Mouse (Mus musculus) myocyte (in vitro differentiated cells): ENCODE measurements around the gene Uqcrc1. TPM values are rescaled to one million over a fixed set of nuclear protein-coding genes. Genes with fewer than 3 reads are reported as not detected.

Source experiments
- H3K27me3 ChIP-seq: one replicate; pipeline ENCODE4 v1.6.1; 2011; ENCODE audit not compliant: control insufficient read depth, insufficient read depth, insufficient read length
- H3K36me3 ChIP-seq: one replicate; pipeline ENCODE4 v1.6.1; 2011; ENCODE audit not compliant: control insufficient read depth, insufficient read depth
- H3K4me2 ChIP-seq: one replicate; pipeline ENCODE4 v1.6.1; 2011; ENCODE audit warnings: low read depth, control low read depth
- H3K4me3 ChIP-seq: one replicate; pipeline ENCODE4 v1.5.1; 2011; ENCODE audit warnings: mild to moderate bottlenecking, control low read depth, moderate library complexity
- H3K79me2 ChIP-seq: one replicate; pipeline ENCODE4 v1.6.1; 2011; ENCODE audit not compliant: control insufficient read depth, insufficient read depth
- H3ac ChIP-seq: one replicate; pipeline ENCODE4 v1.6.1; 2011; ENCODE audit not compliant: control insufficient read depth, insufficient read length
- CEBPB ChIP-seq: IDR thresholded peaks from 2 replicates; pipeline ENCODE4 v1.6.1; 2011; ENCODE audit warnings: mild to moderate bottlenecking, moderate library complexity; ENCODE audit not compliant: poor library complexity, insufficient read depth, severe bottlenecking
- E2F4 ChIP-seq: IDR thresholded peaks from one replicate; pipeline ENCODE4 v1.6.1; 2011; ENCODE audit warnings: mild to moderate bottlenecking, control low read depth, moderate library complexity; ENCODE audit not compliant: insufficient read depth
- MAX ChIP-seq: IDR thresholded peaks from one replicate; pipeline ENCODE4 v1.6.1; 2011; ENCODE audit warnings: low read depth, mild to moderate bottlenecking, control low read depth
- MYOD1 ChIP-seq, 3 experiments: IDR thresholded peaks; one replicate each; pipeline ENCODE4 v1.6.1; 2011; ENCODE audit warnings: control low read depth in 2 of 3, low read depth in 2 of 3, mild to moderate bottlenecking in 2 of 3, moderate library complexity in 1 of 3; ENCODE audit not compliant: insufficient read length in 2 of 3, control insufficient read depth in 1 of 3
- MYOG ChIP-seq, 3 experiments: IDR thresholded peaks; one replicate each; pipeline ENCODE4 v1.6.1; 2011; ENCODE audit warnings: control low read depth in 2 of 3, low read depth in 2 of 3, mild to moderate bottlenecking in 2 of 3; ENCODE audit not compliant: insufficient read length in 2 of 3, control insufficient read depth in 1 of 3, insufficient read depth in 1 of 3
- POLR2A ChIP-seq: IDR thresholded peaks from one replicate; pipeline ENCODE4 v1.6.1; 2011; ENCODE audit warnings: low read depth, mild to moderate bottlenecking, control low read depth, moderate library complexity; ENCODE audit not compliant: insufficient read length
- POLR2AphosphoS2 ChIP-seq: IDR thresholded peaks from one replicate; pipeline ENCODE4 v1.6.1; 2011; ENCODE audit warnings: low read depth, control low read depth; ENCODE audit not compliant: insufficient read length
- REST ChIP-seq: IDR thresholded peaks from one replicate; pipeline ENCODE4 v1.6.1; 2011; ENCODE audit warnings: mild to moderate bottlenecking, control low read depth, moderate library complexity; ENCODE audit not compliant: insufficient read depth, insufficient read length
- SRF ChIP-seq: IDR thresholded peaks from one replicate; pipeline ENCODE4 v1.6.1; 2011; ENCODE audit warnings: low read depth; ENCODE audit not compliant: control insufficient read depth, insufficient read length
- TCF12 ChIP-seq: IDR thresholded peaks from one replicate; pipeline ENCODE4 v1.6.1; 2011; ENCODE audit warnings: mild to moderate bottlenecking, control low read depth; ENCODE audit not compliant: poor library complexity, insufficient read depth, severe bottlenecking
- TCF3 ChIP-seq: IDR thresholded peaks from one replicate; pipeline ENCODE4 v1.6.1; 2011; ENCODE audit warnings: low read depth, control low read depth; ENCODE audit not compliant: insufficient read length
- USF1 ChIP-seq: IDR thresholded peaks from one replicate; pipeline ENCODE4 v1.6.1; 2011; ENCODE audit warnings: low read depth, mild to moderate bottlenecking, control low read depth, moderate library complexity
- polyA plus RNA-seq: library from polyadenylated mRNA; unstranded; fragments of >200 nt; fragmentation: generic; extraction: Trizol; gene quantifications from one replicate; pipeline ENCODE4 v1.2.1, GENCODE M21; 2012; ENCODE audit warnings: missing spikeins

Uqcrc1 gene
- polyA plus RNA-seq, result 468 TPM

GRCm38 (mm10) chr9:108936418-108937364 lies at the start of gene Uqcrc1:
Gene Uqcrc1 (plus strand): TSS chr9:108936633.
- TF ChIP-seq TCF3, result no peak
- TF ChIP-seq SRF, result no peak
- TF ChIP-seq POLR2AphosphoS2, result peak; percentile 94
- no peak for TF ChIP-seq TCF12
- TF ChIP-seq MYOD1 (IDR thresholded peaks at IDR 0.05; ENCODE audit: control insufficient read depth in 1 of 3, insufficient read length in 2 of 3, low read depth in 2 of 3), result peak in 1 of 3 experiments; percentile 30
- TF ChIP-seq CEBPB, result no peak
- no peak for TF ChIP-seq E2F4
- no peak for TF ChIP-seq MYOG (IDR thresholded peaks at IDR 0.05; ENCODE audit: control insufficient read depth in 1 of 3, insufficient read depth in 1 of 3, insufficient read length in 2 of 3, low read depth in 2 of 3)
- no peak for TF ChIP-seq MAX
- peak; percentile 99 for TF ChIP-seq POLR2A
- TF ChIP-seq USF1, result no peak
- TF ChIP-seq REST, result no peak
- peaks cover 22% of the 10 kb centered on the region for H3K36me3 ChIP-seq
- peaks cover 42% of the 10 kb centered on the region for H3K79me2 ChIP-seq
- peak within 1 kb of the TSS; percentile 55 for H3ac ChIP-seq
- peak within 1 kb of the TSS; percentile 74 for H3K4me2 ChIP-seq
- peaks cover 8% of the 10 kb centered on the region for H3K27me3 ChIP-seq
- peak within 1 kb of the TSS; percentile 89 for H3K4me3 ChIP-seq

GRCm38 (mm10) chr9:108912308-108912707 lies 24.1 kb upstream of the Uqcrc1 start:
- peaks cover 7% of the 10 kb centered on the region for H3K27me3 ChIP-seq
- H3K4me3 ChIP-seq, result no peak overlapping the region
- TF ChIP-seq E2F4 (no peak), CEBPB (no peak), MYOG (IDR thresholded peaks at IDR 0.05; ENCODE audit: control insufficient read depth in 1 of 3, insufficient read depth in 1 of 3, insufficient read length in 2 of 3, low read depth in 2 of 3) (no peak), MAX (no peak), POLR2AphosphoS2 (no peak), TCF3 (no peak), USF1 (no peak), TCF12 (no peak), REST (no peak)
- H3K36me3 ChIP-seq, result no peaks in the 10 kb centered on the region
- H3ac ChIP-seq, result no peak overlapping the region
- no peak overlapping the region for H3K4me2 ChIP-seq
- H3K79me2 ChIP-seq, result no peaks in the 10 kb centered on the region

GRCm38 (mm10) chr9:108913161-108913560 lies 23.3 kb upstream of the Uqcrc1 start:
- peaks cover 15% of the 10 kb centered on the region for H3K27me3 ChIP-seq
- TF ChIP-seq E2F4 (no peak), CEBPB (no peak), SRF (no peak), TCF3 (no peak), USF1 (no peak), TCF12 (no peak), REST (no peak), POLR2AphosphoS2 (no peak), MAX (no peak), POLR2A (no peak)
- H3K36me3 ChIP-seq, result no peaks in the 10 kb centered on the region
- H3ac ChIP-seq, result no peak overlapping the region
- H3K4me3 ChIP-seq, result no peak overlapping the region
- no peaks in the 10 kb centered on the region for H3K79me2 ChIP-seq
- no peak overlapping the region for H3K4me2 ChIP-seq

GRCm38 (mm10) chr9:108913621-108914020 lies 22.8 kb upstream of the Uqcrc1 start:
- H3K27me3 ChIP-seq, result peaks cover 16% of the 10 kb centered on the region
- TF ChIP-seq USF1 (no peak), MYOG (IDR thresholded peaks at IDR 0.05; ENCODE audit: control insufficient read depth in 1 of 3, insufficient read depth in 1 of 3, insufficient read length in 2 of 3, low read depth in 2 of 3) (no peak), REST (no peak), POLR2AphosphoS2 (no peak), MYOD1 (IDR thresholded peaks at IDR 0.05; ENCODE audit: control insufficient read depth in 1 of 3, insufficient read length in 2 of 3, low read depth in 2 of 3) (no peak), TCF12 (no peak), MAX (no peak), CEBPB (no peak), TCF3 (no peak)
- H3K36me3 ChIP-seq, result no peaks in the 10 kb centered on the region

GRCm38 (mm10) chr9:108914491-108914890 lies 21.9 kb upstream of the Uqcrc1 start, which contains the start of gene Tmem89:
Gene Tmem89 (plus strand): TSS chr9:108914619.
- H3K36me3 ChIP-seq, result no peaks in the 10 kb centered on the region
- TF ChIP-seq SRF (no peak), USF1 (no peak), REST (no peak)
- H3K79me2 ChIP-seq, result no peaks in the 10 kb centered on the region
- no peak within 1 kb of the TSS for H3K4me3 ChIP-seq
- H3K4me2 ChIP-seq, result no peak within 1 kb of the TSS
- no peak within 1 kb of the TSS for H3ac ChIP-seq
- peaks cover 24% of the 10 kb centered on the region for H3K27me3 ChIP-seq

More at GRCm38 (mm10) chr9:108913621-108914020, 22.8 kb upstream of the Uqcrc1 start:
- no peaks in the 10 kb centered on the region for H3K79me2 ChIP-seq
- H3ac ChIP-seq, result no peak overlapping the region
- H3K4me2 ChIP-seq, result no peak overlapping the region
- H3K4me3 ChIP-seq, result no peak overlapping the region
